Mouse (Mus musculus) fat pad, adult 2 months (tissue): Measurements from ENCODE around the gene Rnf208.

Experiments used
- DNase-seq: peaks from one replicate; pipeline ENCODE4 v3.0.0-alpha.2; 2011; ENCODE audit warnings: low read depth, low spot score; ENCODE audit errors: extremely low read depth

The Rnf208 gene

DNA sequence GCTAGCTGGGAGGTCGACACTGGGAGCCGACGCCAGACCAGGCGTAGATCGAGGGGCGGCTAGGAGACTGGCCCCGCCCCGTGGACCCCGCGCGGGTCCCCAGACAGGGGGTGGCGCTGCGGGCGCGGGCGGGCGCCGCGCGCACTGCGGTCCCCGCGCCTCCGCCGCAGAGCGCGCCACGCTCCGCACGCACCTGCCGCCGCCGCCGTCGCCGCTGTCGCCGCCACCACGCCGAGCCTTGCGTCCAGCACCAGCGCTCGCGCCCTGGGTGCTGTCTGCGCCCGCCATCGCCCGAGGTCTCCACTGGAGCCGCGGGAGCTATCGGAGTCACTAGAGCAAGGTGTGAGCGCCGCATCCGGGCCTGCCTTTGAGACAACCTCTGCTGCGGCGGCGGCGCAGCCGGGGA is at the start of gene Rnf208, which contains the start of gene Cysrt1:
TSS of gene Rnf208 (plus strand) at position 155 of the 406 bp plus-strand sequence.
TSS of gene Cysrt1 (minus strand) at position 352 of the 406 bp plus-strand sequence.
- DNase-seq = no peak

DNA sequence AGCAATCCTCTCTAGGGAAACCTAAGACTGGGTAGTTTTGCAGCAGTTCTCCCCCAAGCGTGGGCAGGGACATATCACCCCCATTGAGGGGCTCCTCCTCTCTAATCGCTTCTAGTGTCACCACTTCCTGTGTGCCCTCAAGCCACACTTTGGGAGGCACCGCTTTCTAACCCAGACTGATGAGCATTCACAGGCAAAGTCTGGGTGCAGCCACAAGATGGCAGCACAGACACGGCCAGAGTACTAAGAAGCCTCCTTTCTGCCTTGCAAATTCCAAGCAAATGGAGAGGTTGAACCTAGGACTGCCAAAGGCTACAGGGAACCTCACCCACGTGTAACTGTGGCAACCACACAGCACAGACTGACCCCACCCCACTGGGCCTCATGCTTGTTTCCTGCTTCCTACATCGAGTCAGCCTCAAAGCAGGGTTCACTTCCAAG is 48.7 kb upstream of the Rnf208 start:
- DNase-seq = no peak

DNA sequence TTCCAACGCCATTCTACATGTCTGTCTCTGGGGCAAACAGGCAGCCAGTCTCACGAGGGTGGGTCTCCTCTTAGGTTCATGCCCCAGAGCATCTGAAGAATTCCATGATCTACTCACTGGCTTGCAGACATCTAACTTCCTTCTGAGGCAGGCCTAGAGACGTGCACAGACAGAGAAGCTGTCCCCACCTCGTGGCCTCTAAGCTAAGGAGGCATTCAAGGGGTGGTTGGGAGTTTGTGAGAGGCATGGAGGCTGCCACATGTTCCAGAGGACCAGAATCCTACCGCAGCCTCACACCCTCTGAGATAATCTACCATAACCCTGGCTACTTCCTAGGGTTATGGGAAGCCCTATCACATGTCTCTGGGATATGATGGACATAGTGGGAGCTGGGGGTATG is 48.0 kb upstream of the Rnf208 start:
- no peak for DNase-seq

DNA sequence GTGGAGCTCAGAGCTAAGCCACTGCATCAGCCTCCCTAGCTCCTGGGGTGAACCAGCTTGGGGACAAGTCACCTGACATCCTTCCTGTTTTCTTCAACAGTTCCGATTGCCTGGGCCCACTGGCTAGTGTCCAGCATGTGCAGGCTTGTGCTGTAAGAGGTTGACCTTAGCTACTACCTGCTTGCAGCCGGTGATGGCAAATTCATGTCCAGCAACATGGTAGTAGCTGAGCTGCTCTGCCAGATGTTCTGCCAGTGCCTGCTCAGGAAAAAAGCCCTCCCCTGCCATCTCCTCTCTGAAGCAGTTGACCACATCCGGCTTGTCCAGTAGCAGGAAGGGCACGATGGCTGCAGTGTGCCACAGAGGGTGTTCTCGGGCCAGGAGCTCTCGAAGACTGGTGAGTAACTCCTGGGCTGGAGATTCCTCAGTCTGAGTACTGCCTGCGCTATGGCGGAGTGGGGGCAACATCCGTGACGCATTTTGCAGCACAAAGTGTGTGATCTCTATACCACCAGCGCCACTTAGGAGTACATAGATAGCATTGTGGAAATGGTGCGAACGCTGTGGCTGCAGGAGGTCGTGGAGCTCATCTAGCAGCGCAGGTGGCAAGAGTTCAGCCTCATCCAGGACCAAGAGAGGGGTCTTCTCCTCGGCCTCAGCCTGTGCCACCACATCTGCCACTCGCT is 47.4 kb upstream of the Rnf208 start:
- DNase-seq = no peak

DNA sequence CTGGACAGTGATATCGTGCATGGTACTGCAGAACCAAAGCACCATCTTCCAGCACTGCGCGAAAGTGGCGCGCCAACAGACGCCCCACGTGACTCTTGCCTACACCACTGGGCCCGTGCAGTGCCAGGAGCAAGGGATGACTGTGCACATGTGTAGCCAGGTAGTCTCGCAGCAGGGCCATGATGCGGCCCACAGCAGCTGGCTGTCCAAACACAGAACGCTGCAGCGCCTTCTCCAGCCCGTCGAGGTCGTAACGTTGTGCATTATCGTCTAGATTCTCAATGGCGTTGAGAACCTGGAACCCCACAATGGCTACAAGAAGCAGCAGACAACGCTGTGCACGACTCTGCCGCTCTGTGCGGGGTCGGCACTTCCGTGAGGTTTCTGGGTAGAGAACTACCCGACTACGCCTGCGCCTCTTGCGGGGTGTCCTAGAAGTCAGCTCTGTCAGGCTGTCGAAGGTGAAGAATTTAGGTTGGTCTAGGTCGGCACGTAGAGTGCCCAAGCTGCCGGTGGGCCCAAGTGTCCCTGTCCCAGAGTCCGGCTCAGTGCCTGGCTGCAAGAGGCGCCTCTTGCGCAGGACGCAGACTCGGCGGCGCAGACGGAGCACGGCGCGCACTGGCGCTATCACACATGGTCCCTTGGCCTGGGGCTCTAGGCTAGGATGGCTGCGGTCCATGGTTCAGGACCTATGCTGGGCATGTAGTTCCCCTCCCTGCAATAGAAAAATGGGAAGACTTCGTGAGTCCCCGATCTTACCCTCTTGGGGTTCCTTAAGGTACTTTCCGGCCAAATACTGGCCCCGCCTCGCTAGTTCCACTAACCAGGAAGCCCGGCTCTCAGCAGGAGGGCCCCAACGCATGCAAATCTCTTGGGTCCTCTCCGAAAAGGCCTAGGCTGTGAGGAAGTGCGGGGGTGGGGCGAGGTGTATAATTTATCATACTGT is 46.6 kb upstream of the Rnf208 start:
- DNase-seq = no peak

DNA sequence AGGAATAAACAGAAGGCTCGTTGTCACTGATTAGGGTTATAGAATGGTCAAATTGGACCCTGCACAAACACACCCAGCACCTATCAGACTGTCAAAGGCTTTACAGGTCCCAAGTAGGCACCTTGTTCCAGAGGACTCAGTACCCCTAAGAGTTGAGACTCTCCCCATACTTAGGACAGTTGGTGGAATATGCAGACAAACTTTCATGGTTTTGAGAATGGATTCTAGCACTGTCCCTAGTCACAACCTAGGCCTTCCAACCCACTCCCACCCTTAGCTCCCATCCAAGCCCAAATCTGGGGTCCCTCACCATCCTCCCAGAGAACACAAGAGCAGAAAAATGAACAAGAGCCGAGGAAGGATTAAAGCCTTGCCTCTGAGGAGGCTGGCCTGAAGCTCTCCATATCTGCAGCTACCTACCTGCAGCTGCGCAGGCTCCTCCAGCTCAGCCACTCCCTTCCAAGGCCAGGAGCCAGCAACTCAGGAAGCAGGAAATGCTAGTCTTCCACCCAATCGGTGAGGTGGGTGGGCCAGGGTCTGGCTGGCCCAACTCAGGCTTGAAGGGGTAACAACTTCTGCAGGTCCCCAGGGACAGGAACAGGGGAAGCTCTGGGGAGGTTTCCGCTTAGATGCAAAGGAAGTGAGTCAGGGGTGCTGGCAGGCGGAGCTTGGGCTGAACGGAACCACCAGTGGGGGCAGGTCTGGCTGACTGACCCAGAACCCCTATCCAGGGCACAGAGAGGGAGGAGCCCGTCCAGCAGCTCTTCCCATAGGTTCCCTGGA is 45.7 kb upstream of the Rnf208 start, which contains the start of gene Tor4a:
TSS of gene Tor4a (minus strand) at position 715 of the 783 bp plus-strand sequence.
- no peak for DNase-seq

DNA sequence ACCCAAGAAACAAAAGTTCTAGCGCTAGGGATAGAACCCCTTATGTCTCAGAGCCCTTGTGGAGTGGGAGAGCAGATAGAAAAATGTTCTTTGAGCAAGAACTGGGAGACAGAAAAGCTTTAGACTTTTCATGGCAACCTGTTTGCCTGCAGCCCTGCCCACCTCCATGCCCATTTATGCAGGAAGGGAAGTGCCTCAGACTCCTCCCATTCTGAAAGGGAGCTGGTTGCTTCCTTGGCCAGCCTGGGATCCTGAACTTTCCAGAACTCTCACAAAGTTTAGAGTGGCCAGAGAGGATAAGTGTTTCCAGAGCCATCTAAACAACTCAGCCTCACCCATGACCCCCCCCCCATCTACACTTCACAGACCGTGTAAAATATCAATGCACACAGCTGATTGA is 44.9 kb upstream of the Rnf208 start:
- DNase-seq = no peak

DNA sequence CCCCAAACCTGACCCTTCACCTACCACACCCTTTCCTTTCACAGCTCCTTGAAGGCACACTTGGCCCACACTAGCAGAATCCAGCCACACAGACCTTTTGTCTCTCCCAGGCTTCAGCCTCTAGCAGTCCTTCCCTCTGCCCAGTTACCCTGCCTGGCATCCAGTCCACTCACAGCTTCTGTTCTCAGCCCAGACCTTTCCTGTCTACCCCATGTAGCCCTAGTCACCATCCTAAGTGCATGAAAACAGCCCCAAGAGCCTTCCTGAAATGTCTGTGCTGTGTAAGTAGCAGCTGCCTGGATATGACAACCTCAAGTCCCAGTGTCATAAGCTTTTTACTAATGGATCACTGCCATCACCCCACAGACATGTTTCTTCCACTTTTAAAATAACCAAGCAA is 44.1 kb upstream of the Rnf208 start:
- no peak for DNase-seq

DNA sequence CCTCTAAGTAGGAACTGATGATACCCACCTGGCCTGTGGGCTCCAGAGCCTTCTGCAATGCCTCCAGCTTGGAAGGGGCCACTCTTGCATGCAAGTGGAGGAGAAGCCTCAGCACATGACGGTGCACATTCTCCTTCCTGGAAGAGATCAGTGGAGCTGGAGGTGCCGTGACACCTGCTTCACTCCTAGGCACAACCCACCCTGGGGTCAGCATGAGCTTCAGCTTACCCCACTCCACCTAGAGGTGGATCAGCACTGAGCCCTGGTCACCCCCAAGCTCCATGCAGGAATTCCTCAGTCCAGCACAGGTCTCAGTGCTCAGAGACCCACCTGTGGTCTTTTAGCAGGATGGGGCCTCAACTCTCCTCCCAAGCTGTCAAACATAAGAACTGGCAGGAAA is 41.4 kb upstream of the Rnf208 start:
- no peak for DNase-seq

DNA sequence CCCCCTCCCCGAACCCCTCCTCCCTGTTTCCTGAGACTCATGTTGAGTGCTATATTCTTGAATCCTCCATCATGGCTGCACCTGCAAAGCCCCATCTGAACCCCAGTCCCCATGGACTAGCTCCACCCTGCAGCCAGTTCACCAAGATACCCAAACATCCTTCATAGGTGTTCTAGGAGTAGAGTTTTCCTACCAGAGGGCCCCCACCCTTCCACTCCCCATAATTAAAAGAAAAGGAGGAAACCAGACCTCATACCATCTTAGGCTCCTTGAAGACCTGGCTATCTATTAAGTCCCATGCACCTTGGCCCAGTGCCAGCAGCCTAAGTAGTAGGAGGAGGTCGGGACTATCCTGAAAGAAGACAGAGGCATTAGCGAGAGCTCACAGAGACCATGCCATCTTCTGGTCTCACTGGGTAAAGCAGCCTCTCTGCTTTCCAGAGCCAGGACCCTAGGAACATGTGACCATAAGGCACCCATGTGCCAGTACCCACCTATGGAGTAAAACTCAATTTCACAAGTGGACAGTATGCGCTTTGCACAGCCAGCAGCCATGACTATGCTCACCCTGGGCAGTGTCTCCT is 38.3 kb upstream of the Rnf208 start:
- DNase-seq = no peak

DNA sequence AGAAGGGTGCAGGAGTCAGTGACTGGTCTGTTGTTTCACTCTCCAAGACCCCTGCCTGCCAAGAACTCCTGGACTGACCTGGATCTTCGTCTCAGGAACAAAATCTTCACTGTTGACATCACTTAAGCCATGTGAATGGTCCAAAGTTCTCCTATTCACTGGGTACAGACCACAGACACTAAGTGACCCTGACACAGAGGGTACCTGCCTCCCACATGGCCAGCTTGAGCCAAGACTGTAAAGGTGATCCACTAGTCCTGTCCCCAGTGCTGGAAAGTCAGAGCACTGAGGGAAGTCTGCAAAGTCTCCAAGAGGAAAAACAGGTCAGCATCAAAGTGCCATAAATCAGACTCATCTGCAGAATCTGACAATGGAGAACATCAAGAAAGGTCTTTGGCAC is 34.5 kb upstream of the Rnf208 start:
- no peak for DNase-seq

DNA sequence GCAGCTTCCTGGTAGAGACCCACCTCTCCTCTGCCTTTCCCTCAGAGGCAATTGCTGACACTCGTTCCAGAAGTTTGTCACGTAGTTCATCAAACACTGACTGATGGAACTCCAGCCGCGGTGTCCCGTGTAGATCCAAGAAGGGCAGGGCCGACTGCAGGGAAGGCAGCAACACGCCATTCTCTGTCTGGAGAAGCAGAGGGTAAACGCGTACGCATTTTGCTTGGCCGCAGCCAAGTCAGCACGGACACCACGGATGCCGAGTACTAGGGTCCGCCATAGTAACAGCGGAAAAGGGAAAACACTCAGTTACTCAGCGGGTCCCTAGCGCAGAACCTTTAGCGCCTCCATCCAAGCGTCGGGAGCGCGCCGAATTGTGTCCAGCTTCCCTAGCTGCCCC is 31.4 kb upstream of the Rnf208 start:
- no peak for DNase-seq

DNA sequence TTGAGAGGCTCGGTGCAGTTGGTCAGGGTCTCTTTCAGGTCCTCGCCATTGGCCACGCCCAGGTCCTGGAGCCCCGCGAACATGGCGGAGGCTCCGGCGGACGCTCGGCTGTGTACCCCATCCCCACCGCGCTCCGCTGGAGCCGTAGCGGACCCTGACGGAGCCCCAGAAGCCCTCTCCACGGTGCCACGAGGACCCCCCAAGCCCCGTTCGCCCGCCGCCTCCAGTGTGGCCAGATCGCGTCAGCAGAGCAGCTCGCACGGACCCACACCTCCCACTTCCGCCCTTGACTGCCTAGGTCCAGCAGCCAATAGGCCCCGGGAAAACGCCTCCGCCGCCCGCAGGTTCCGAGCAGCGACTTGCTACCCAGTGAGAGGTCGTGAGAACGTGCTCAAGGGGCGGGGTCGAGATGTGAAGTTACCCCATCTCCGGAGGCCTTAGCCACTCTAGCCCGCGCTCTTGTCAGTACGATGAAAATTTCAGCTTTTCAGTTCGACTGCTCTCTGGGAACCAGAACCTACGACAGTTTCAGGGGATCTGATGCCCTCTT is 30.9 kb upstream of the Rnf208 start, which contains the start of gene Nelfb:
TSS of gene Nelfb (minus strand) at position 369 of the 550 bp plus-strand sequence.
- no peak for DNase-seq

DNA sequence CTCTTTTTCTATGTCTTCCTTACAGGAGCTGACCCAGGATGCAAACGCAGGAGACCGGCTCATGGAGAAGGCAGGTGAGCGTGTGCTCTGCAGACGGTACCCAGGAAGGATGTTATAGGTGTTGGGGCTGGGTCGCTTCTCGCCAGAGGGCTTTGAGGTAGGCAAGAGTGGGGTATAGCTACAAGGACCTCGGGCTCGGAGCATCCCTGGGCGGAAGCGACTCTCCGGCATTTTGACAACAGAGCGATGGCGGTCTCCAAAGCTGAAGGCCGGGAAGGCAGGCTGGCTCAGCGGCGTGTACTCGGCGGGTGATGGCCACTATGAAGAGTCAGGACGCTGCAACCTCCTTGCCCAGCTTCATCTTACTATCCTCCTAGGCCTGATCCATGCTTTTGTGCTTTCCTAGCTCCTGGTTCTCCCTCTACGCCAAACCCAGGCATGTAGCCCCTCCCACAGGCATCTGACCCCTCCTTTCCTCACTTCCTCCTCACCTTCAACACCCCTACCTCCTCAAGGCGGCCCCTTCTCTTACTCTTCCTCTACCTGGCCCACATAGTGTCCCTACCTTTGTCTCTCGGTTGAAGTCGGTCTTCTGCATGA is 28.7 kb upstream of the Rnf208 start:
- DNase-seq = no peak

DNA sequence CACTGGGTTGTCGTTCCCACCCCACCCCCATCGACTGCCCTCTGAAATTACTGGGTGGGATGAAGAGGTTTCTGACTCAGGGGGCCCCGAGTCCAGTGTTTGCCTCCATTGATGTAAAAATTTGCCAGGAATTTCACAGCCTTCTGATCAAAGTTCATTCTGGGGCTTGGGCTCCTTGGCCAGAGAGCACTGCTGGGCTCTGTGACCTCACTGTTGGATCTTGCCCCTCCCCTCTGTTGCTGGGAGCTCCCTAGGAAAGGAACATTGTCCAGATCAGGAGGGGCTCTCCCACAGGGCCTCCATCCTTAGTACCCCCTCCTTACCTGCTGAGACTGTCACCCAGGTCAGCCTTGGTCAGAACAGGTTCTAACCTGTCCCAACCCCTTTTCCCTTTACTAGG is 27.6 kb upstream of the Rnf208 start, which contains the start of gene Stpg3:
TSS of gene Stpg3 (minus strand) at position 194 of the 400 bp plus-strand sequence.
- DNase-seq = no peak

DNA sequence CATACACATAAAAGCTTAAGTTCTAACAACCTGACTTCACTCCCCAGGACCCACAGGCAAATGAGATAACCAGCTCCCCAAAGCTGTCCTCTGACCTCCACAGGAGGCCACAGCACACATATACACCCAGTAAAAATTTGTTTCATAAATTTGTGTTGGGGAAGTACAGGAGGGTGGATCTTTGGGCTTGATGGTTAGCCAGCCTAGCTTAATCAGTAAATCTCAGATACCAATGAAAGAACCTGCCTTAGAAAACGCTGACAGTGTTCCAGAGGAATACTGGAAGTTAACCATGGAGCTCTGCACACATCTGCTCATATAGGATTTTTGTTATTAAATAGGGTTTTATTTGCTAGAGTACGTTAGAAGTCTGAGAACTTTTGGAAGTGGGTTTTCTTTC is 24.4 kb upstream of the Rnf208 start:
- DNase-seq = no peak

DNA sequence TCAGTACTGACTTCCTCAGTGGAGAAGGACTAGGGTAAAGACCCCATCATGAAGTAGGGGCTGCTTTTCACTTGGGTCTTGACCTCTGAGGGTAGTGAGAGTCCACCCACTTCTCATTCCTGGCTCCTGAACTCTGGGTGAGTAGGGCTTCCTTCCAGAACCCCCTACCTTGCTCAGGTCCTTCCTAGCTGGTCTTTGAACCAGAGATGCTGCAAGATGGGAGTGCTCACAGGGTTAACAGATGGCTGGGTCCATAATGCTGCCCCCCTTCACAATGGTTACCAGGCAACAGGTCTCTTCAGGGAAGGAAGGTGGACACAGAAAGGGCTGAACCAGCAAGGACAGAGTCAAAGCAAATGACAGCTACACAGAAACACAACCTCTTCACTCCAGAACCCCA is 23.6 kb upstream of the Rnf208 start, which contains the start of gene Fam166a:
TSS of gene Fam166a (plus strand) at position 301 of the 400 bp plus-strand sequence.
- DNase-seq = no peak

DNA sequence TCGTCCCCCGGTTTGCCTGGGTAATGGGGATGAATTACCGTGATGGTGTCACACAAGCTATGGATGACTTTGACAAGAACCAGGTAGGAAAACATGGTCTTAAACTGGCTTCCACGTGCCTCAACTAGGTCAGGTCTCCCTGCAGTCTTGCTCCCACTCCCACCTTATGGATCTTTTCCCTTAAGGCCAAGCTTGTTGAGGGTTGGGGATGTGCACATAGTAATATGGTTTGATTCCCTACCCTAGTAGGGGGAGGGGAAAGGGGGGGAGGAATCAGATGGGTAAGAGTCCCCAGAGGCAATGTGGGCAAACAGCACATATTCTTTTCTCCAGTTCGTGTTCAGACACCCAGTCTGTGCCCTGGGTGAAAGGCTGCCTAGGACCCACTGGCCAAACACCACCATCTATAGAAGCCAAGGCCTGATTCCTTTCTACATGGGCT is 20.7 kb upstream of the Rnf208 start:
- DNase-seq = no peak

DNA sequence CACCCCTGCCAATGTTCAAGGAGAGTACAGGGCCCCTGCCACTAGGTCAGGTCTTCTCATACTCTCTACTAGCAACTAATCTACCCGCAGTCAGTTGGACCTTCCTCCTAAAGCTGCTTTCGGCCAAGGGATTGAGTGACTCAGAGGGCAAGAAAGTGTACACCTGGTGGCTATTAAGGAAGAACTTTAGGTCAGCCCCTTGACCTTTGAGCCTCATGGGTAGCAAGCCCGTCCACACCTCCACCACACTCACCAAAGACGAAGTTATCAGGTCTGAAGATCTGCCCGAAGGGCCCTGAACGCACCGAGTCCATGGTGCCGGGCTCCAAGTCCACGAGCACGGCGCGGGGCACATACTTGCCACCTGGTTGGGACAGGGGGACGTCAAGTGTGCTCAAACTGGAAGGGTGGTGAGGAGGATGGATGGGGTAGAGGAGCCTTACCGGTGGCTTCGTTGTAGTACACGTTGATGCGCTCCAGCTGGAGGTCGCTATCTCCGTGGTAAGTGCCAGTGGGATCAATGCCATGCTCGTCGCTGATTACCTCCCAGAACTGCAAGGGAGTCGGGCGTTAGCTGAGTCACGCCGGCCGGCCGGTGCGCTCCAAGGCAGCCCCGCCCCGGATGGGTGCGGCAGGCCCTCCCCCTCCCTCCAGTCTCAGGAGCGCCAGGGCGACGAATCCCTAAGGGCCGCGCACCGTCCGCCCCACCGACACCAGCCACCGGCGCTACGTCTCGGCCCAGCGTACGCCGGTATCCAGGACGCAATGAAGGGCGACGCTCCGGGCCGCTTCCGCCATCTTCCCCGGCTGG is 18.2 kb upstream of the Rnf208 start:
- no peak for DNase-seq
